Mouse (Mus musculus) limb, embryonic 13.5 days (tissue): Measurements from ENCODE around the gene Kiss1. TPM values are rescaled to one million over a fixed set of nuclear protein-coding genes. Genes with fewer than 3 reads are reported as not detected.
"Not testable (repeated sequence)": the region's sequence is repeated elsewhere in the genome, so short reads cannot be mapped to it uniquely, and the experiment has no call there.

Source experiments
- ATAC-seq: fragments of 200-750 bp; cut with Nextera tagmentation; 2 replicates; pipeline ENCODE4 v1.8.0; 2017; ENCODE audit warnings: low read depth, moderate number of reproducible peaks, moderate TSS enrichment; ENCODE audit not compliant: low FRiP score
- H3K27ac ChIP-seq: fragments of 300-500 bp; sonication (generic); 2 replicates; pipeline ENCODE4 v1.5.1; 2015; ENCODE audit warnings: inconsistent platforms, mild to moderate bottlenecking, moderate library complexity
- H3K27me3 ChIP-seq: fragments of 300-500 bp; sonication (generic); 2 replicates; pipeline ENCODE4 v1.6.1; 2015; ENCODE audit warnings: mild to moderate bottlenecking, inconsistent platforms
- H3K36me3 ChIP-seq: fragments of 300-500 bp; sonication (generic); 2 replicates; pipeline ENCODE4 v1.6.1; 2015; ENCODE audit warnings: inconsistent platforms, mild to moderate bottlenecking, moderate library complexity
- H3K4me1 ChIP-seq: fragments of 300-500 bp; sonication (generic); 2 replicates; pipeline ENCODE4 v1.6.1; 2015; ENCODE audit warnings: inconsistent platforms
- H3K4me2 ChIP-seq: fragments of 300-500 bp; sonication (generic); replicated peaks from 2 replicates; pipeline ENCODE4 v1.6.1; 2015; ENCODE audit warnings: inconsistent platforms, mild to moderate bottlenecking, moderate library complexity
- H3K4me3 ChIP-seq: fragments of 300-500 bp; sonication (generic); 2 replicates; pipeline ENCODE4 v1.5.1; 2015; ENCODE audit warnings: moderate library complexity, mild to moderate bottlenecking, inconsistent platforms
- H3K9ac ChIP-seq: fragments of 300-500 bp; sonication (generic); 2 replicates; pipeline ENCODE4 v1.6.1; 2015; ENCODE audit warnings: mild to moderate bottlenecking, inconsistent platforms
- H3K9me3 ChIP-seq: fragments of 300-500 bp; sonication (generic); 2 replicates; pipeline ENCODE4 v1.6.1; 2016; ENCODE audit warnings: inconsistent platforms
- WGBS: fragments of 180-500 bp; shearing (Covaris S2); methylation state at CpG from one replicate; pipeline ENCODE4 v1.1.7; 2015; 5-methylcytosine and 5-hydroxymethylcytosine counted together
- polyA plus RNA-seq: library from polyadenylated mRNA; unstranded; fragments of >200 nt; fragmentation: Nextera tagmentation; extraction: Ambion mirVana; gene quantifications from 2 replicates; pipeline ENCODE4 v1.2.1, GENCODE M21; 2015

Kiss1 gene
- polyA plus RNA-seq, 1 experiment from 2014 or later: not detected

DNA sequence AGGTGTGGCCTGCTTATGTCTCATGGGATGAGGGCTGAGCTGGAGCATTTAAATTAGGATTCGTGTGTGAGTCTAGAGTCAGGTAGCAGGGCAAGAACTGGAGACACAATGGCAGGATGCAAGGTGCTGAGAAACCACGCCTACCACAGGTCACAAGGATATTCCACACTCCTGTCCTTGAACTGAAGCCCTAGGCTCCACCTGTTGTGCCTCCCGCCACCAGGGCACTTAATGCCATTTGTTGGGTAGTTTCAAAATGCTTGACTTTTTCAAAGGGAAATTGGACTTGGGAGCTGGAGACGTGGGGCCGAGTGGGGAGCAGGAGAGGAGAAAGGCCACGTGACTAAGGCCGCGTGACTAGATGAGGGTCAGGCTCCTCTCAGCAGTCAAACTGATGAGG, 4.3 kb downstream of the Kiss1 start:
- no peak for ATAC-seq
- WGBS: 75% methylated on average over 8 of the region's 8 CpGs
- H3K9ac ChIP-seq: no peak overlapping the region

DNA sequence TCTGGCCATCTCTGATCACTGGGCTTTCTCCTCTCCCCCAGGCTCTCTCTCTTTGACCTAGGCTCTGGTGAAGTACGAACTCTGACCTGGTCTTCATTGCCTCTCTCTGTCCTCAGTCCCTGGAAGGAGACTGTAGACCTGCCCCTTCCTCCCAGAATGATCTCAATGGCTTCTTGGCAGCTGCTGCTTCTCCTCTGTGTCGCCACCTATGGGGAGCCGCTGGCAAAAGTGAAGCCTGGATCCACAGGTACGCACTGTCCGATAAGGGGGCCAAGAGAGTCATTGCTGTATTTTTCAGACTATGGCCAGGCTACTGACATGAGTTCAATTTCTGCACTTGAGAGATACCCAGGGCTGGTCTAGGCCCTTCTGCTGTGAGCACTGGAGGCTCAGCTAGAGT, 5.4 kb downstream of the Kiss1 start:
- Histone ChIP-seq H3K4me1 (peaks cover 6% of the 10 kb centered on the region), H3K4me2 (no peak overlapping the region), H3K27ac (no peak overlapping the region), H3K9ac (no peak overlapping the region), H3K36me3 (no peaks in the 10 kb centered on the region), H3K27me3 (peaks cover 49% of the 10 kb centered on the region), H3K4me3 (no peak overlapping the region), H3K9me3 (no peaks in the 10 kb centered on the region)
- 56% methylated on average over 5 of the region's 5 CpGs for whole genome bisulfite sequencing
- no peak for ATAC-seq

More for the DNA sequence above, 4.3 kb downstream of the Kiss1 start:
- Histone ChIP-seq H3K9me3 (no peaks in the 10 kb centered on the region), H3K4me1 (peaks cover 6% of the 10 kb centered on the region), H3K27ac (no peak overlapping the region), H3K4me2 (no peak overlapping the region), H3K36me3 (no peaks in the 10 kb centered on the region), H3K4me3 (no peak overlapping the region), H3K27me3 (peaks cover 38% of the 10 kb centered on the region)

DNA sequence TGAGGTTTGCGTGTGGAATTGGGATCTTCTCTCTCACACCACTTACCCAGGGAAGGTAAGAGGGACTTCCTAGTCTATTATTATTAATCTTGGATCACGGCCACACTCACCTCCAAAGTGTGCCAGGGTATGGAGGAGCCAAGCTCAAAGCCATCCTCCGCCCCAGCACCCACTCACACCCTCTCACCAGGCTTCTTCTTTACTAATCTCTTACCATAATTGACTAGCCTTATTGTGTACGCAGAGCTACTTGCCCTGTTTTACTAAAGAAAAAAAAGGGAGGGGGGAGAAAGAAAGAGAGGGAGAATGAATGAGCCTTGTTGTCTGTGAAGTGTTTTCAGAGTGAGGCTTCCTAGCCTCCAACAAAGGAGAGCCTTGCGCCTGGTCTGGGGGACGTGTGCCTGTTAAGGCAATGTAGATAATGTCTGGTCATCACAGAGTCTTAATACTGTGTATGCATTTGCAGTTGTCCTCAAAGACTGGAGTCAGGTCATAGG, 6.7 kb downstream of the Kiss1 start:
- H3K27ac ChIP-seq: no peak overlapping the region
- peaks cover 6% of the 10 kb centered on the region for H3K4me1 ChIP-seq
- no peak for ATAC-seq
- H3K4me3 ChIP-seq: no peak overlapping the region
- no peaks in the 10 kb centered on the region for H3K36me3 ChIP-seq
- no peak overlapping the region for H3K4me2 ChIP-seq
- H3K27me3 ChIP-seq: peaks cover 50% of the 10 kb centered on the region
- no peak overlapping the region for H3K9ac ChIP-seq
- H3K9me3 ChIP-seq: no peaks in the 10 kb centered on the region
- 87% methylated on average over 6 of the region's 6 CpGs for WGBS

DNA sequence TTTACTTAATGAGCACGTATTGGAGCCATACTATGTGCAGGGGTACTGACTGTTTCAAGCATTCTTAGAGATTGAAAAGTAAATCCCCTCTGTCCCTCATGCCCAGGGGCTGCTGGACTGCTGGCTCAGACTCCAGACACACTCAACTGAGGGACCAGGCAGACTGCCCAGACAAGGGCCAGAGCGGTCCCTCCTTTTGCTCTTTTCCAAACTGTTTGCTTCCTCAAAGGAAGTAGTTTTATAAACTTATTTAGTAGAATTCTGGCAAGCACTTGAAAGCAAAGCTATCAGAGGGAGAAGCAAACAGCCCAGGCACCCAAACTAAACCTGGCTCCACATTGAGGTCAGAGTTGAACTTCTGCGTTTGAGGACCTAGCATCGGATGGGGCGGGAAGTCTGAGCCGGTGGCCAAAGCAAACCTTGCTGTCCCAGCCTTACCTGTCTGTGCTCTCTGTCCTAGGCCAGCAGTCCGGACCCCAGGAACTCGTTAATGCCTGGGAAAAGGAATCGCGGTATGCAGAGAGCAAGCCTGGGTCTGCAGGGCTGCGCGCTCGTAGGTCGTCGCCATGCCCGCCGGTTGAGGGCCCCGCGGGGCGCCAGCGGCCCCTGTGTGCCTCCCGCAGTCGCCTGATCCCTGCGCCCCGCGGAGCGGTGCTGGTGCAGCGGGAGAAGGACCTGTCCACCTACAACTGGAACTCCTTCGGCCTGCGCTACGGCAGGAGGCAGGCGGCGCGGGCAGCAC, 7.4 kb downstream of the Kiss1 start:
- H3K4me2 ChIP-seq: peak overlapping the region; percentile 67
- ATAC-seq: no peak
- H3K36me3 ChIP-seq: no peaks in the 10 kb centered on the region
- peak overlapping the region; percentile 53 for H3K9ac ChIP-seq
- peaks cover 50% of the 10 kb centered on the region for H3K27me3 ChIP-seq
- H3K4me1 ChIP-seq: peaks cover 6% of the 10 kb centered on the region
- H3K4me3 ChIP-seq: peak overlapping the region; percentile 40
- H3K9me3 ChIP-seq: no peaks in the 10 kb centered on the region
- H3K27ac ChIP-seq: no peak overlapping the region
- WGBS: 7% methylated on average over 34 of the region's 34 CpGs

DNA sequence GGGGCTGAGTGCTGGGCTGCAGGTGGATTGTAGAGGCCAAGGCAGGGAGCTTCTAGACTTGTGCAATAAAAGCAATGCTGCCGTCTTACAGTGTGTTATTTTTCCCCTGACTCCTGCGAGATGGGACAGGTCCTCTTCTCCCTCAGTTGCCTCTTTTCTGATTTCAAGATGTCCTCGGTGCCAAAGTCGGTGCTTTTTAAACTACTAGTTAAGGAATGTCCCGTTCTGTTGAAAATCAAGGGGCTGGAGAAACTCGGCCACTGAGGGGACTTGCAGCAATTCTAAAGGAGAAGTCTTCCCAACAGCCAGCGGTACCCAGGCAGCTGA, 7.9 kb downstream of the Kiss1 start:
- H3K27ac ChIP-seq: no peak overlapping the region
- peak overlapping the region; percentile 53 for H3K9ac ChIP-seq
- ATAC-seq: no peak
- H3K4me2 ChIP-seq: peak overlapping the region; percentile 67
- WGBS: 28% methylated on average over 7 of the region's 7 CpGs
- H3K9me3 ChIP-seq: no peaks in the 10 kb centered on the region
- H3K36me3 ChIP-seq: no peaks in the 10 kb centered on the region
- H3K4me1 ChIP-seq: peaks cover 6% of the 10 kb centered on the region
- peaks cover 50% of the 10 kb centered on the region for H3K27me3 ChIP-seq
- peak overlapping the region; percentile 40 for H3K4me3 ChIP-seq

DNA sequence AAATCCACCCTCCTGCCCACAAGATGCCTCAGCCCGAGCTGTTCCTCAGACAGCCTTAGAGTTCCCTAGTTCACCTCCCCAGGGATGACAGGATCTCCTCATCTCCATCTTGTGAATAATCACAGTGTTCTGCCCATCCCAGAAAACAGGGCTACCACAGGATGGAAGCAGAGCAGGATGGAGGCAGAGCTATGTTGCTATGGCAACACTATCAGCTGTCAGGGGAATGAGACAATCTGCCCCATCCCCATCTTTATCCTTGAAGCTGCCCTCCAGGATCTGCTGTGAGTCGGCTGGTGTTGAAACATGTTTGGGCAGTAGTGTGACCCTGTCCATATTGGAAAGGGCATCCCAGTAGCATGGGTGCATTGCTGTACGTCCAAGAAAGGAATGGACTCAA, 9.5 kb downstream of the Kiss1 start:
- H3K4me2 ChIP-seq: no peak overlapping the region
- peaks cover 50% of the 10 kb centered on the region for H3K27me3 ChIP-seq
- no peaks in the 10 kb centered on the region for H3K36me3 ChIP-seq
- H3K9ac ChIP-seq: no peak overlapping the region
- 78% methylated on average over 3 of the region's 3 CpGs for WGBS
- no peak overlapping the region for H3K27ac ChIP-seq
- no peaks in the 10 kb centered on the region for H3K9me3 ChIP-seq
- ATAC-seq: no peak
- H3K4me3 ChIP-seq: no peak overlapping the region
- H3K4me1 ChIP-seq: peaks cover 6% of the 10 kb centered on the region

DNA sequence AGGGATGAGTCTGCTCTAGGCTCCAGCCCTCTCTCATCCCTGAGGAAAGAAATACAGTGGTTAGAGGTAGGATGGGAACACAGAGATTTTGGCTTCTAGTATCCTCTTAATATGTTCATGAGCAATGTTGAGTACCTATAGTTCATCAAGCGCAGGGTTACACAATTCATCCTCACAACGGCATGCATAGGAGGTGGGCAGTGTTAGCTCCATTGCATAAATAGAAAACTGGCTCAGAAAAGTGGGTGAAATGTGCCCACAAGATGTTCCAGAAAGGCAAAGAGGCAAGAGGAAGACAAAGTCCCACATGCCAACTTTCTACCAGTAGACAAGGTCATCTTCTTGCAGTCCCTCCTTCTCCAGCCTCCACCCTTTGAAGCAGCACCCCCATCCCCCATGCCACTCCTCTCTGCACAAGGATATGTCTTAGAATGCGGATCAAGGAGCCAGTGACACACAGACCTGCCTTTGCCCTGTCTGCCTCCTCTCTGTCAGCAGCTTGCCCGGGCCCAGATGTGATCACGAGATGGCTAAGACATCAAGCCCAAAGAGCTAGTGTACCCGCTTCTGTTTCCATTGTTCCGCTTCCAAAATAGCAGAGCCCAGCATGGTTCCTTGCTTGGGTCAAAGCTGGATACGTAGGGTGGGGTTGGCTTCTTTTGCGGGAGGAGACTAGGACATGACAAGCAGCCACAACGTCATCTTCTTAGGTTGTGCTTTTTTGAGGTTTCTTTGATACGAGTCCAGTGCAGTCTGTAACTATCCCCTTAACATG, 11.2 kb downstream of the Kiss1 start:
- Histone ChIP-seq H3K27ac (no peak overlapping the region), H3K4me3 (no peak overlapping the region), H3K9me3 (peaks cover 4% of the 10 kb centered on the region; the same call in 1 of the 2 replicates), H3K4me2 (no peak overlapping the region), H3K4me1 (peaks cover 6% of the 10 kb centered on the region), H3K9ac (no peak overlapping the region), H3K27me3 (peaks cover 42% of the 10 kb centered on the region), H3K36me3 (no peaks in the 10 kb centered on the region)
- no peak for ATAC-seq
- WGBS: 89% methylated on average over 11 of the region's 11 CpGs

DNA sequence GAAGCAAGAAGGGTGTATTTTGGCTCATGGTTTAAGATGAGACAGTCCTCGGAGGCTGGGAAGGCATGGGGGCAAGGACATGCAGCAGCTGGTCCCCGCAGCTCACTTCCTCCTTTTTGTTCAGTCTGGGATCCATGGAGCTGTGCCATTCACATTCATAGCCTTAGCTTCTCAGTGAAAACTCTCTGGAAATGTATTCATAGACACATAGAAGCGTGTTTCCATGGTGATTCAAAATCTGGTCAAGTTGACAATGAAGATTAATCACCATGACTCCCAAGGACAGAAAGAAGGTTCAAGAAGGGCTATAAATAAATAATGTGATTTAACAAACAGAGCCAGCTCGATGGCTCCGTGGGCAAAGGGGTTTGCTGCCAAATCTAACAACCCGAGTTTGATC, 12.3 kb downstream of the Kiss1 start:
- ATAC-seq: no peak
- no peak overlapping the region for H3K9ac ChIP-seq
- no peak overlapping the region for H3K4me3 ChIP-seq
- H3K27ac ChIP-seq: no peak overlapping the region
- H3K4me2 ChIP-seq: no peak overlapping the region
- peaks cover 6% of the 10 kb centered on the region for H3K4me1 ChIP-seq
- WGBS: 82% methylated on average over 6 of the region's 6 CpGs
- H3K36me3 ChIP-seq: no peaks in the 10 kb centered on the region
- H3K9me3 ChIP-seq: peaks cover 4% of the 10 kb centered on the region; the same call in 1 of the 2 replicates
- peaks cover 31% of the 10 kb centered on the region for H3K27me3 ChIP-seq

DNA sequence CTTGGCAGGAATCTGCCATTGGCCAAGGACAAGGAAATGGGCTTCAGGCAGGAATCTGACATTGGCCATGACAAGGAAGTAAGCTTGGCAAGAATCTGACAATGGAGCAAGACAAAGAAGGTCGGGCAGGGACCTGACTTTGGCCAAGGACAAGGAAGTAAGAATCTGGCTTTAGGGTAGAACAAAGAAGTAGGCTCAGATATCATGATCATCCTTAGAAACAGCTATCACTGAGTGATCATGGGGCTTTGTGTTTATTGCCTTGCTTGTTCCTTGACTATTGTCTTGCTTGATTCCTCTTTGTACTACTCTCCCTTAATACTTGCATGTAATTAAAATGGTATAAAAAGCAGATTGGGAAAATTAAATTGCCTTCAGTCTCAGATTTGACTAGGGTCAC, 18.7 kb downstream of the Kiss1 start:
- H3K4me2 ChIP-seq, ATAC-seq, H3K4me3 ChIP-seq, H3K36me3 ChIP-seq, H3K9me3 ChIP-seq, H3K27ac ChIP-seq, H3K27me3 ChIP-seq, H3K9ac ChIP-seq, H3K4me1 ChIP-seq: not testable (repeated sequence)
- 80% methylated on average over 1 of the region's 1 CpGs for WGBS

DNA sequence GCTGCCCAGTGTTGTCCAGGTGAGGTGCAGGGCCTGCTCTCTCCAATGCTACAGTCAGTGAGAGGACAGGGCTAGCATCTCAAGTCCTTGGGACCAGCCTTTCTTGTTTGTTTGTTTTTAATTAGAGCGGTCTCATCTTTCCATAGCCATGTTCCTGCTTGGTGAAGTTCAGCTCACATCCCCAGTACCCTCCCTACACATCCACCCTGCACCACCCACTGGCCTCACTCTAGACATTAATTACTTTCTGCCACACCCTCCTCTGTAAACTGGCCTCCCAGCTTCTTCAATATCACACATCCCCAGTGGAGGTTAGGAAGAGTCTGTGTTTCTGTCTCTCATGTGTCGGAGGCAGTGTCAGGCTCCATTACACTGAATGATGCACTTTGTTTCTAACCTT, 22.7 kb downstream of the Kiss1 start:
- ATAC-seq: no peak
- H3K9ac ChIP-seq: no peak overlapping the region
- H3K36me3 ChIP-seq: no peaks in the 10 kb centered on the region
- 82% methylated on average over 2 of the region's 2 CpGs for WGBS
- no peak overlapping the region for H3K27ac ChIP-seq
- H3K4me1 ChIP-seq: no peaks in the 10 kb centered on the region
- H3K4me3 ChIP-seq: no peak overlapping the region
- no peak overlapping the region for H3K4me2 ChIP-seq
- H3K27me3 ChIP-seq: no peaks in the 10 kb centered on the region
- no peaks in the 10 kb centered on the region for H3K9me3 ChIP-seq

DNA sequence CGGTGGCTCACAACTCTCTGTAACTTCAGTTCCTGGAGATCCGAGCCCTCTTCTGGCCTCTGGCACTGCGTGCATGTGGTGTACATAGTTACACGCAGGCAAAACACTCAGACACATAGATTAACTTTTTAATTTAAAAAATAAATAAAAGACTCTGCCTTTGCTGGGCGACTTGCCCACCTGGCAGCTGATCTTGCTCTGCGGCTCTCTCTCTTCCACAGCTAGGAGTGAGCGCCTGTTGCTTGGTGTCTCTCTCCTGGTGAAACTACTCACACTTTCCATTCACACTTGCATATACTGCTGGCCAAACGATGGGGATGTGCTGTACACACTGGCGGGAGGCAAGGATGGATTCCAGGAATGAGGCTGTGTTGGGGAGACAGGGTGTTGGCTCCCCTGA, 24.9 kb downstream of the Kiss1 start:
- WGBS: 83% methylated on average over 9 of the region's 9 CpGs
- H3K27me3 ChIP-seq: peaks cover 5% of the 10 kb centered on the region
- ATAC-seq: no peak
- H3K9ac ChIP-seq: no peak overlapping the region
- no peaks in the 10 kb centered on the region for H3K9me3 ChIP-seq
- no peak overlapping the region for H3K27ac ChIP-seq
- no peak overlapping the region for H3K4me2 ChIP-seq
- H3K4me3 ChIP-seq: no peak overlapping the region
- no peaks in the 10 kb centered on the region for H3K4me1 ChIP-seq
- H3K36me3 ChIP-seq: no peaks in the 10 kb centered on the region

DNA sequence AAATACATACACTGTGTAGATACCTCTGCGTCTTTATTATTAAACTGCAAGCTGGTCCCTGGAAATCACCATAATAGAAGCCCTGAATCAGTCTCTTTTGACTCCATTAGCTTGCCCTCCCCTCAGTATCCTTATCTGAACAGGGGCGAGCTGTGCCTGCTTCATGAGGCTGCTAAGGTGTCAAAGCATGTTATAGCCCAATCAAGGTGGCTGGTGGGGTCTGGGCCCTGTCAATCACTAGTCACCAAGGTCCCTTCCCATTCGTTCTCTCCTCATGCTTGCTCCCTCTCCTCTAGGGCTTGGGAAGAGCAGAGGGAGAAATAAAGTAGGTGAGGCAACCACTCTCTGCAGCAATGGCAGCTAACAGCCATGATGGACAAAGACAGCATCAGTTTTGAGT, 25.6 kb downstream of the Kiss1 start:
- no peak for ATAC-seq
- Histone ChIP-seq H3K36me3 (no peaks in the 10 kb centered on the region), H3K9me3 (no peaks in the 10 kb centered on the region), H3K4me1 (no peaks in the 10 kb centered on the region), H3K9ac (no peak overlapping the region), H3K27ac (no peak overlapping the region), H3K27me3 (peaks cover 12% of the 10 kb centered on the region), H3K4me2 (no peak overlapping the region), H3K4me3 (no peak overlapping the region)
- WGBS: 63% methylated on average over 3 of the region's 3 CpGs
